Mouse (Mus musculus): ENCODE measurements around the gene Sypl. TPM values are rescaled to one million over a fixed set of nuclear protein-coding genes. Genes with fewer than 3 reads are reported as not detected.

The Sypl gene
- polyA plus RNA-seq, 1 experiment: 48.2 TPM

GRCm38 (mm10) chr12:32936246-32936946 lies 17.3 kb upstream of the Sypl start:
- no peak overlapping the region for H3K4me3 ChIP-seq (ENCODE audit: insufficient read depth, low read length)
- H3K4me1 ChIP-seq (ENCODE audit: control insufficient read depth, insufficient read depth, low read length): no peaks in the 10 kb centered on the region
- no peak for TF ChIP-seq POLR2A (IDR thresholded peaks at IDR 0.05; ENCODE audit: extremely low read depth, insufficient read depth, low read length)
- TF ChIP-seq CTCF (IDR thresholded peaks at IDR 0.05; ENCODE audit: extremely low read depth, insufficient read depth, low read length): no peak
- no peak overlapping the region for H3K27ac ChIP-seq (ENCODE audit: insufficient read depth, low read length)

- H3K4me3 ChIP-seq (ENCODE audit: insufficient read depth, low read length): no peak overlapping the region
- no peak for TF ChIP-seq POLR2A (IDR thresholded peaks at IDR 0.05; ENCODE audit: extremely low read depth, insufficient read depth, low read length)
These were observed 12.6 kb upstream of the Sypl start for GRCm38 (mm10) chr12:32941141-32941540.

DNA sequence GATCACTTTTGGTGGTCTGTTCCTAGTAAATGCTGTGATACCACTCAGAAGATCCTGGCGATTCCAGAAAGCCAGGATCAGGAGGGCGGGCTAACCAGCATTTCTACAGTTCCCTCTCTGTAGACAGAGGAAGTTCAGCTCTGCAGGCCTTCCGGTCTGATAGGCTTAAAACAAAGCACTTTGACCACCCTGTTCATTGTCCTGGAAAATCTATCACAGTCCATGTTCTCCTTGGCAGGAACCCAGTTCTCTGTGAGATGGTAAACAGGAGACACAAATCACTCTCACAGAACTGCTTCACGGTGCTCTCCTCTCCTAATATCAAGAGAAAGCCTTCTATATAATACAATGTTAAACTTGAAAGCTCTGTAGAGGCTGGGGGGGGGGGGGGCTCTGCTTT lies 10.3 kb upstream of the Sypl start:
- H3K4me3 ChIP-seq (ENCODE audit: insufficient read depth, low read length): no peak overlapping the region
- peak overlapping the region; percentile 70; the same call in 1 of the 2 replicates for H3K27ac ChIP-seq (ENCODE audit: insufficient read depth, low read length)
- H3K4me1 ChIP-seq (ENCODE audit: control insufficient read depth, insufficient read depth, low read length): no peaks in the 10 kb centered on the region
- TF ChIP-seq CTCF (IDR thresholded peaks at IDR 0.05; ENCODE audit: extremely low read depth, insufficient read depth, low read length) (no peak), POLR2A (IDR thresholded peaks at IDR 0.05; ENCODE audit: extremely low read depth, insufficient read depth, low read length) (no peak)

More at GRCm38 (mm10) chr12:32941141-32941540, 12.6 kb upstream of the Sypl start:
- H3K4me1 ChIP-seq (ENCODE audit: control insufficient read depth, insufficient read depth, low read length): no peaks in the 10 kb centered on the region
- no peak overlapping the region for H3K27ac ChIP-seq (ENCODE audit: insufficient read depth, low read length)

- TF ChIP-seq CTCF (IDR thresholded peaks at IDR 0.05; ENCODE audit: extremely low read depth, insufficient read depth, low read length): no peak
- TF ChIP-seq POLR2A (IDR thresholded peaks at IDR 0.05; ENCODE audit: extremely low read depth, insufficient read depth, low read length): no peak
- H3K4me1 ChIP-seq (ENCODE audit: control insufficient read depth, insufficient read depth, low read length): no peaks in the 10 kb centered on the region
- no peak overlapping the region for H3K4me3 ChIP-seq (ENCODE audit: insufficient read depth, low read length)
- H3K27ac ChIP-seq (ENCODE audit: insufficient read depth, low read length): peak overlapping the region; percentile 76
These were observed 9.7 kb upstream of the Sypl start for GRCm38 (mm10) chr12:32943951-32944350.

GRCm38 (mm10) chr12:32944884-32945454 lies 8.7 kb upstream of the Sypl start:
- Histone ChIP-seq H3K27ac (ENCODE audit: insufficient read depth, low read length) (no peak overlapping the region), H3K4me1 (ENCODE audit: control insufficient read depth, insufficient read depth, low read length) (no peaks in the 10 kb centered on the region), H3K4me3 (ENCODE audit: insufficient read depth, low read length) (no peak overlapping the region)
- TF ChIP-seq CTCF (IDR thresholded peaks at IDR 0.05; ENCODE audit: extremely low read depth, insufficient read depth, low read length): no peak
- TF ChIP-seq POLR2A (IDR thresholded peaks at IDR 0.05; ENCODE audit: extremely low read depth, insufficient read depth, low read length): no peak

GRCm38 (mm10) chr12:32946376-32946775 lies 7.3 kb upstream of the Sypl start:
- Histone ChIP-seq H3K4me3 (ENCODE audit: insufficient read depth, low read length) (no peak overlapping the region), H3K4me1 (ENCODE audit: control insufficient read depth, insufficient read depth, low read length) (no peaks in the 10 kb centered on the region), H3K27ac (ENCODE audit: insufficient read depth, low read length) (no peak overlapping the region)
- TF ChIP-seq CTCF (IDR thresholded peaks at IDR 0.05; ENCODE audit: extremely low read depth, insufficient read depth, low read length) (no peak), POLR2A (IDR thresholded peaks at IDR 0.05; ENCODE audit: extremely low read depth, insufficient read depth, low read length) (no peak)

DNA sequence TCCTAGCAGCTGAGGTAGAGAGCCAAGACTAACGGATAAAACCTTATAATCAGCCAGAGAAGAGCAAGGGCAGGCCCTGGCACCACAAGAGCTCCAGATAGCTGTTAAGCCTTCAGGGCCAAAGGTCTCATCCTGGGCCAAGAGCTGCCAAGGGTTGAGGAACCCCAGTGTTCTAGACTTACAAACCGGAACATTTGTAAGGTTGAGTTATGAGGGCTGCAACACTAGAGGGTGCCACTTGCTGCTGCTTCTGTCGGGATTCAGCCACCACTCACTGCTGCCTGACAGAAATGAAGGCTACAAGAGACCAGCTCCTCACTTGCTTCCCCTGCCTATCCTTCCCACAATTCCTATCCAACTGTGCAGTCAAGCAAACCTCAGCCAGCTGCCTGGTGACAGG lies 1.3 kb upstream of the Sypl start:
- Histone ChIP-seq H3K4me1 (ENCODE audit: control insufficient read depth, insufficient read depth, low read length) (no peaks in the 10 kb centered on the region; the same call in 1 of the 2 replicates), H3K4me3 (ENCODE audit: insufficient read depth, low read length) (no peak overlapping the region), H3K27ac (ENCODE audit: insufficient read depth, low read length) (no peak overlapping the region)
- TF ChIP-seq CTCF (IDR thresholded peaks at IDR 0.05; ENCODE audit: extremely low read depth, insufficient read depth, low read length) (peak; percentile 73), POLR2A (IDR thresholded peaks at IDR 0.05; ENCODE audit: extremely low read depth, insufficient read depth, low read length) (0 out of 2 replicates have a peak, but pooled peaks have one; percentile 15)

GRCm38 (mm10) chr12:32953066-32953465 lies 625 bp upstream of the Sypl start:
- Histone ChIP-seq H3K4me1 (ENCODE audit: control insufficient read depth, insufficient read depth, low read length) (no peaks in the 10 kb centered on the region; the same call in 1 of the 2 replicates), H3K4me3 (ENCODE audit: insufficient read depth, low read length) (peak overlapping the region; percentile 82), H3K27ac (ENCODE audit: insufficient read depth, low read length) (peak overlapping the region; percentile 91)
- TF ChIP-seq POLR2A (IDR thresholded peaks at IDR 0.05; ENCODE audit: extremely low read depth, insufficient read depth, low read length) (no peak), CTCF (IDR thresholded peaks at IDR 0.05; ENCODE audit: extremely low read depth, insufficient read depth, low read length) (no peak)

GRCm38 (mm10) chr12:32954216-32955021 lies 728 bp downstream of the Sypl start:
- no peaks in the 10 kb centered on the region; the same call in 1 of the 2 replicates for H3K4me1 ChIP-seq (ENCODE audit: control insufficient read depth, insufficient read depth, low read length)
- peak overlapping the region; percentile 82 for H3K4me3 ChIP-seq (ENCODE audit: insufficient read depth, low read length)
- peak overlapping the region; percentile 97 for H3K27ac ChIP-seq (ENCODE audit: insufficient read depth, low read length)
- no peak for TF ChIP-seq CTCF (IDR thresholded peaks at IDR 0.05; ENCODE audit: extremely low read depth, insufficient read depth, low read length)
- TF ChIP-seq POLR2A (IDR thresholded peaks at IDR 0.05; ENCODE audit: extremely low read depth, insufficient read depth, low read length): peak; percentile 57; the same call in 1 of the 2 replicates
